Mouse (Mus musculus): ENCODE results near the gene Nemf.

Nemf gene

GRCm38 (mm10) chr12:69306333-69306732, 50.6 kb downstream of the Nemf start:
- no peak for DNase-seq (ENCODE audit: low spot score in 2 of 2)

- DNase-seq (ENCODE audit: low spot score in 2 of 2): no peak
Observed at GRCm38 (mm10) chr12:69304051-69304450, 52.9 kb downstream of the Nemf start.

GRCm38 (mm10) chr12:69302171-69302570, 54.8 kb downstream of the Nemf start:
- DNase-seq (ENCODE audit: low spot score in 2 of 2): no peak

GRCm38 (mm10) chr12:69300391-69300790, 56.6 kb downstream of the Nemf start:
- DNase-seq (ENCODE audit: low spot score in 2 of 2): no peak

GRCm38 (mm10) chr12:69299831-69300230, 57.1 kb downstream of the Nemf start:
- no peak for DNase-seq (ENCODE audit: low spot score in 2 of 2)

- DNase-seq (ENCODE audit: low spot score in 2 of 2): no peak
Observed at GRCm38 (mm10) chr12:69299231-69299630, 57.7 kb downstream of the Nemf start.

- DNase-seq (ENCODE audit: low spot score in 2 of 2): no peak
Observed at GRCm38 (mm10) chr12:69298281-69298680, 58.7 kb downstream of the Nemf start.

GRCm38 (mm10) chr12:69297411-69298150, 59.4 kb downstream of the Nemf start:
- no peak for DNase-seq (ENCODE audit: low spot score in 2 of 2)

- DNase-seq (ENCODE audit: low spot score in 2 of 2): peak; percentile 83 to 89
Observed at GRCm38 (mm10) chr12:69296511-69297410, 60.2 kb downstream of the Nemf start, which contains the start of gene Klhdc2. Gene Klhdc2, plus strand, starts transcription at chr12:69296681.

GRCm38 (mm10) chr12:69295651-69296050, 61.3 kb downstream of the Nemf start:
- DNase-seq (ENCODE audit: low spot score in 2 of 2): no peak

- DNase-seq (ENCODE audit: low spot score in 2 of 2): no peak
Observed at GRCm38 (mm10) chr12:69294936-69295335, 62.0 kb downstream of the Nemf start.

- no peak for DNase-seq (ENCODE audit: low spot score in 2 of 2)
Observed at GRCm38 (mm10) chr12:69293815-69294214, 63.1 kb downstream of the Nemf start.

GRCm38 (mm10) chr12:69292401-69292800, 64.6 kb downstream of the Nemf start:
- DNase-seq (ENCODE audit: low spot score in 2 of 2): no peak

GRCm38 (mm10) chr12:69288699-69289098, 68.3 kb downstream of the Nemf start:
- no peak for DNase-seq (ENCODE audit: low spot score in 2 of 2)

- no peak for DNase-seq (ENCODE audit: low spot score in 2 of 2)
Observed at GRCm38 (mm10) chr12:69287535-69287934, 69.4 kb downstream of the Nemf start.

- DNase-seq (ENCODE audit: low spot score in 2 of 2): no peak
Observed at GRCm38 (mm10) chr12:69283146-69283545, 73.8 kb downstream of the Nemf start.

GRCm38 (mm10) chr12:69280915-69281314, 76.0 kb downstream of the Nemf start:
- DNase-seq (ENCODE audit: low spot score in 2 of 2): no peak

GRCm38 (mm10) chr12:69279931-69280469, 77.0 kb downstream of the Nemf start:
- no peak for DNase-seq (ENCODE audit: low spot score in 2 of 2)

GRCm38 (mm10) chr12:69268956-69269355, 88.0 kb downstream of the Nemf start:
- no peak for DNase-seq (ENCODE audit: low spot score in 2 of 2)

GRCm38 (mm10) chr12:69267956-69268632, 88.9 kb downstream of the Nemf start:
- DNase-seq (ENCODE audit: low spot score in 2 of 2): no peak

GRCm38 (mm10) chr12:69265031-69265430, 91.9 kb downstream of the Nemf start:
- DNase-seq (ENCODE audit: low spot score in 2 of 2): no peak

GRCm38 (mm10) chr12:69262251-69262650, 94.7 kb downstream of the Nemf start:
- no peak for DNase-seq (ENCODE audit: low spot score in 2 of 2)

Data from frontal cortex, postnatal 10 days (tissue).